8 mouse cellular contexts compared by ENCODE assay signal in the genomic region with DNA sequence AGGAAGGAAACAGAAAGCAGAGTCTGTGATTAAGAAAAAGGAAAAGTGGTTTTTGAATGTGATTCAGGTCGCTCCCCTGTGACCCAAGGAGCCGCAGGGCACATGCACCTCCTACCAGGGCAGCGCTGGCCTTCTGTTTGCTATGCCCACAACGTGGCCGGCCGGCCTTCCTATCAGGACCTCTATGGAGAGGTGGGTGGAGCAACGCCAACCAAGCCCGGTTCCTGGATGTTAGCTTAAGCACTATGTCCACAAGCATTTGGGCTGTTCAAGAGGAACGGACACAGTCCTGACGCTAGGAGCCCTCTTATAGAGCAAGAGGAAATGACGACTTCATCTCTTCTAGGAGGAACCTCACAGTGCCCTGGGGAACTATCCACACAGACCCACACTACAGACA.
DNase-seq lines count a peak whose midpoint lies in the region; ATAC-seq lines count a peak whose summit lies in the region.

No protein-coding gene starts in this region.

- DNase-seq in heart, adult 11 months: peak; percentile 96
- DNase-seq in heart, embryonic 10.5 days (ENCODE audit: low spot score): no peak
- DNase-seq in kidney, postnatal 25 days: peak; percentile 42 to 64
- no peak for DNase-seq in right cerebral cortex, postnatal 36 days (ENCODE audit: low spot score in 2 of 2)
- DNase-seq in cerebellum, adult 9-10 months: no peak
- DNase-seq in right cerebral cortex, postnatal 14 days: no peak

- WGBS in heart, embryonic 10.5 days: 46% methylated on average over 11 of the region's 11 CpGs
- 45% methylated on average over 11 of the region's 11 CpGs for WGBS in heart, embryonic 14.5 days

- H3K9me3 ChIP-seq in heart, embryonic 10.5 days: no peaks in the 10 kb centered on the region
- no peaks in the 10 kb centered on the region for H3K9me3 ChIP-seq in heart, embryonic 14.5 days (ENCODE audit: control insufficient read depth, low read length)

- peak overlapping the region; percentile 42 for H3K4me2 ChIP-seq in heart, embryonic 14.5 days (ENCODE audit: low read length)

- no peaks in the 10 kb centered on the region for H3K36me3 ChIP-seq in heart, embryonic 10.5 days
- no peaks in the 10 kb centered on the region for H3K36me3 ChIP-seq in heart, embryonic 14.5 days (ENCODE audit: control insufficient read depth, insufficient read depth, low read length)

- no peak overlapping the region for H3K9ac ChIP-seq in heart, embryonic 14.5 days (ENCODE audit: low read length)

- ATAC-seq in heart, embryonic 14.5 days (ENCODE audit: insufficient number of reproducible peaks, insufficient read depth, low FRiP score, low read depth): 0 out of 2 replicates have a peak, but pooled peaks have one; percentile 29
- peak; percentile 29 for ATAC-seq in megakaryocyte progenitor cell, adult 5-6 weeks (replicated peaks; ENCODE audit: poor library complexity)

- H3K27me3 ChIP-seq in heart, embryonic 10.5 days (ENCODE audit: insufficient read depth, poor library complexity, severe bottlenecking): peaks cover 11% of the 10 kb centered on the region; the same call in 1 of the 2 replicates
- H3K27me3 ChIP-seq in heart, embryonic 14.5 days (ENCODE audit: control insufficient read depth, insufficient read depth, low read length): no peaks in the 10 kb centered on the region

- no peak overlapping the region for H3K4me3 ChIP-seq in heart, embryonic 10.5 days
- no peak overlapping the region for H3K4me3 ChIP-seq in heart, embryonic 14.5 days (ENCODE audit: control insufficient read depth in 1 of 2, insufficient read depth in 1 of 2, low read depth in 1 of 2, low read length in 2 of 2)

- peaks cover 24% of the 10 kb centered on the region for H3K4me1 ChIP-seq in heart, embryonic 10.5 days
- peaks cover 5 to 6% of the 10 kb centered on the region in 2 experiments; a peak in 2 of 4 replicates for H3K4me1 ChIP-seq in heart, embryonic 14.5 days (ENCODE audit: control insufficient read depth in 2 of 2, insufficient read depth in 2 of 2, low read length in 2 of 2)

- H3K27ac ChIP-seq in heart, embryonic 10.5 days: no peak overlapping the region
- no peak overlapping the region for H3K27ac ChIP-seq in heart, embryonic 14.5 days (replicated peaks in 1 of 2; ENCODE audit: control insufficient read depth in 1 of 2, insufficient read depth in 1 of 2, low read depth in 2 of 2, low read length in 2 of 2)

Comparison
In these comparisons a context has a peak if more than half of its experiments do, and no peak if none do; other contexts are left out.
1. DNase-seq: peak in heart, adult 11 months (single experiment) and kidney, postnatal 25 days (2 of 2); none in heart, embryonic 10.5 days (single experiment), right cerebral cortex, postnatal 36 days (0 of 2), cerebellum, adult 9-10 months (single experiment) and right cerebral cortex, postnatal 14 days (single experiment).